14 mouse cellular contexts compared by ENCODE assay signal in genomic region chr2:27716339-27716738, GRCm38 (mm10). TPM values are rescaled to one million over a fixed set of nuclear protein-coding genes. Genes with fewer than 3 reads are reported as not detected.
DNase-seq lines count a peak whose midpoint lies in the region; ATAC-seq and TF ChIP-seq lines count a peak whose summit lies in the region.
"Had no signal": no experiment of that assay in that cellular context is flagged by ENCODE, and none has a peak within 500 bp of the region (broad histone marks: within the 10 kb centered on the region; RNA-seq: fewer than 3 reads in every experiment).

No protein-coding gene starts in this region.

- ATAC-seq in hindbrain, embryonic 12.5 days (ENCODE audit: low FRiP score): no peak
- ATAC-seq in hindbrain, embryonic 14.5 days (ENCODE audit: low FRiP score): no peak
- ATAC-seq in lung, embryonic 16.5 days (ENCODE audit: low read depth): no peak
- peak; percentile 28; the same call in 1 of the 2 replicates for ATAC-seq in granulocyte monocyte progenitor cell, adult 5-6 weeks (replicated peaks; ENCODE audit: poor library complexity, severe bottlenecking)
- no peak; the same call in 1 of the 2 replicates for ATAC-seq in liver, postnatal 0 days
- ATAC-seq in cerebellum, adult (ENCODE audit: insufficient number of reproducible peaks, low FRiP score, low TSS enrichment): no peak

- WGBS in hindbrain, embryonic 12.5 days: 65% methylated on average over 3 of the region's 3 CpGs
- WGBS in hindbrain, embryonic 14.5 days: 71% methylated on average over 3 of the region's 3 CpGs
- 66% methylated on average over 3 of the region's 3 CpGs for WGBS in lung, embryonic 16.5 days
- WGBS in liver, postnatal 0 days (ENCODE audit: insufficient replicate concordance): 55% methylated on average over 3 of the region's 3 CpGs

- H3K27ac ChIP-seq in hindbrain, embryonic 12.5 days: no peak overlapping the region
- no peak overlapping the region for H3K27ac ChIP-seq in hindbrain, embryonic 14.5 days
- peak overlapping the region; percentile 60 for H3K27ac ChIP-seq in lung, embryonic 16.5 days (ENCODE audit: low read length)
- peak overlapping the region; percentile 46; the same call in 1 of the 2 replicates for H3K27ac ChIP-seq in liver, postnatal 0 days (ENCODE audit: low read depth)
- H3K27ac ChIP-seq: neural tube, embryonic 12.5 days had no signal

- no peak for DNase-seq in hindbrain, embryonic 14.5 days (ENCODE audit: low spot score)
- no peak for DNase-seq in lung, postnatal 25 days (ENCODE audit: low spot score)
- no peak for DNase-seq in liver, postnatal 0 days
- DNase-seq in B cell, adult 2 months: no peak
- DNase-seq: adrenal gland, postnatal 36 days; cerebellum, postnatal 36 days; gastrocnemius, postnatal 10 days; thymus, adult 18-20 months had no signal

- no peak overlapping the region; the same call in 1 of the 2 replicates for H3K4me2 ChIP-seq in hindbrain, embryonic 12.5 days (replicated peaks)
- H3K4me2 ChIP-seq in hindbrain, embryonic 14.5 days (replicated peaks): no peak overlapping the region
- H3K4me2 ChIP-seq in lung, embryonic 16.5 days (ENCODE audit: low read depth, low read length): no peak overlapping the region
- H3K4me2 ChIP-seq in liver, postnatal 0 days (ENCODE audit: low read depth, low read length): no peak overlapping the region
- H3K4me2 ChIP-seq: midbrain, embryonic 11.5 days; neural tube, embryonic 12.5 days had no signal

- no peak for TF ChIP-seq CTCF in liver, postnatal 0 days (IDR thresholded peaks at IDR 0.05; ENCODE audit: low read depth)

- 0 out of 2 replicates have a peak overlapping the region, but pooled peaks have one; percentile 6 for H3K9ac ChIP-seq in hindbrain, embryonic 12.5 days
- H3K9ac ChIP-seq in hindbrain, embryonic 14.5 days: no peak overlapping the region
- no peak overlapping the region for H3K9ac ChIP-seq in lung, embryonic 16.5 days (ENCODE audit: low read length)
- no peak overlapping the region for H3K9ac ChIP-seq in liver, postnatal 0 days (replicated peaks)
- H3K9ac ChIP-seq: neural tube, embryonic 12.5 days had no signal

- H3K4me1 ChIP-seq in hindbrain, embryonic 12.5 days: peaks cover 64% of the 10 kb centered on the region
- H3K4me1 ChIP-seq in hindbrain, embryonic 14.5 days (replicated peaks; ENCODE audit: control insufficient read depth, insufficient read depth, low read length): peaks cover 27% of the 10 kb centered on the region
- H3K4me1 ChIP-seq in lung, embryonic 16.5 days (replicated peaks; ENCODE audit: control insufficient read depth, insufficient read depth, low read length): peaks cover 55% of the 10 kb centered on the region
- H3K4me1 ChIP-seq in liver, postnatal 0 days (ENCODE audit: insufficient read depth): peaks cover 87% of the 10 kb centered on the region

- H3K36me3 ChIP-seq in hindbrain, embryonic 12.5 days: no peaks in the 10 kb centered on the region
- H3K36me3 ChIP-seq in hindbrain, embryonic 14.5 days (replicated peaks; ENCODE audit: control insufficient read depth, insufficient read depth): no peaks in the 10 kb centered on the region
- no peaks in the 10 kb centered on the region for H3K36me3 ChIP-seq in lung, embryonic 16.5 days (ENCODE audit: control insufficient read depth, insufficient read depth, low read length)
- H3K36me3 ChIP-seq in liver, postnatal 0 days (replicated peaks; ENCODE audit: insufficient read depth, low read length): no peaks in the 10 kb centered on the region
- H3K36me3 ChIP-seq: neural tube, embryonic 12.5 days had no signal

- no peaks in the 10 kb centered on the region for H3K27me3 ChIP-seq in hindbrain, embryonic 12.5 days
- no peaks in the 10 kb centered on the region for H3K27me3 ChIP-seq in hindbrain, embryonic 14.5 days (ENCODE audit: control insufficient read depth, insufficient read depth, low read length)
- no peaks in the 10 kb centered on the region for H3K27me3 ChIP-seq in lung, embryonic 16.5 days (ENCODE audit: control insufficient read depth, insufficient read depth, low read depth, low read length)
- no peaks in the 10 kb centered on the region for H3K27me3 ChIP-seq in liver, postnatal 0 days (ENCODE audit: insufficient read depth, low read length)
- H3K27me3 ChIP-seq: neural tube, embryonic 12.5 days had no signal

- H3K4me3 ChIP-seq in hindbrain, embryonic 12.5 days: no peak overlapping the region
- no peak overlapping the region for H3K4me3 ChIP-seq in hindbrain, embryonic 14.5 days (replicated peaks; ENCODE audit: low read length)
- no peak overlapping the region for H3K4me3 ChIP-seq in lung, embryonic 16.5 days (ENCODE audit: low read length)
- H3K4me3 ChIP-seq in liver, postnatal 0 days (ENCODE audit: low read depth, low read length): no peak overlapping the region
- H3K4me3 ChIP-seq: neural tube, embryonic 12.5 days had no signal

- H3K9me3 ChIP-seq in hindbrain, embryonic 12.5 days (replicated peaks): no peaks in the 10 kb centered on the region
- no peaks in the 10 kb centered on the region for H3K9me3 ChIP-seq in hindbrain, embryonic 14.5 days (ENCODE audit: control insufficient read depth, low read length)
- no peaks in the 10 kb centered on the region for H3K9me3 ChIP-seq in lung, embryonic 16.5 days (ENCODE audit: control insufficient read depth, low read length)
- no peaks in the 10 kb centered on the region for H3K9me3 ChIP-seq in liver, postnatal 0 days (ENCODE audit: low read length)
- H3K9me3 ChIP-seq: neural tube, embryonic 12.5 days had no signal

- no peak for TF ChIP-seq EP300 in liver, postnatal 0 days (IDR thresholded peaks at IDR 0.05; ENCODE audit: low read depth)

RNA-seq across cellular contexts. Expression of gene Rxra, which starts 40.1 kb away (rescaled TPM):
- polyA plus RNA-seq in hindbrain, embryonic 12.5 days (2016; fragmentation: Nextera tagmentation; extraction: Ambion mirVana): 11.1 and 11.2 TPM in 2 replicates
- polyA plus RNA-seq in hindbrain, embryonic 14.5 days (2014; fragmentation: Nextera tagmentation; extraction: Ambion mirVana): 2.4 and 2.7 TPM in 2 replicates
- 11.3 TPM in 2 replicates for polyA plus RNA-seq in lung, embryonic 16.5 days (2015; fragmentation: Nextera tagmentation; extraction: Ambion mirVana)
- total RNA-seq in granulocyte monocyte progenitor cell, adult 5-6 weeks (2014; fragmentation: Nextera tagmentation): 1.8 and 3.2 TPM in 2 replicates
- total RNA-seq in granulocyte monocyte progenitor cell, adult 5-6 weeks (2017): 0.77 and 1.4 TPM in 2 replicates
- polyA plus RNA-seq in liver, postnatal 0 days (2015; fragmentation: Nextera tagmentation; extraction: Ambion mirVana): 13.3 and 13.9 TPM in 2 replicates

Comparison
In these comparisons a context has a peak if more than half of its experiments do, and no peak if none do; other contexts are left out.
1. H3K27ac ChIP-seq: peak in lung, embryonic 16.5 days (single experiment) and liver, postnatal 0 days (single experiment); none in hindbrain, embryonic 12.5 days (single experiment) and hindbrain, embryonic 14.5 days (single experiment).